Mouse (Mus musculus) C2C12 (cell line): ENCODE data around the gene Pip5kl1. TPM values are rescaled to one million over a fixed set of nuclear protein-coding genes. Genes with fewer than 3 reads are reported as not detected.
A peak's percentile ranks its signal among the peaks of the same experiment; 100 is the strongest.

Experiments
- H3K27me3 ChIP-seq: one replicate; pipeline ENCODE4 v1.6.1; 2011; ENCODE audit not compliant: control insufficient read depth, insufficient read depth, insufficient read length
- H3K36me3 ChIP-seq: one replicate; pipeline ENCODE4 v1.6.1; 2011; ENCODE audit not compliant: control insufficient read depth, insufficient read depth
- H3K4me3 ChIP-seq: one replicate; pipeline ENCODE4 v1.5.1; 2011; ENCODE audit warnings: mild to moderate bottlenecking, control low read depth; ENCODE audit not compliant: poor library complexity, insufficient read depth, severe bottlenecking
- H3K79me2 ChIP-seq: one replicate; pipeline ENCODE4 v1.6.1; 2011; ENCODE audit not compliant: control insufficient read depth, insufficient read depth
- H3K79me3 ChIP-seq: one replicate; pipeline ENCODE4 v1.6.1; 2011; ENCODE audit warnings: low read depth, control low read depth
- H3ac ChIP-seq: one replicate; pipeline ENCODE3; 2011; ENCODE audit warnings: low read depth; ENCODE audit not compliant: control insufficient read depth, insufficient read length
- CEBPB ChIP-seq: IDR thresholded peaks from one replicate; pipeline ENCODE4 v1.6.1; 2011; ENCODE audit warnings: low read depth, mild to moderate bottlenecking, control low read depth, moderate library complexity
- CTCF ChIP-seq: IDR thresholded peaks from one replicate; pipeline ENCODE4 v1.5.1; 2011; ENCODE audit not compliant: control insufficient read depth, insufficient read depth, insufficient read length
- FOSL1 ChIP-seq: IDR thresholded peaks from one replicate; pipeline ENCODE4 v1.8.0; 2011; ENCODE audit warnings: mild to moderate bottlenecking, low read length; ENCODE audit not compliant: poor library complexity, insufficient read depth, severe bottlenecking
- MAX ChIP-seq: IDR thresholded peaks from one replicate; pipeline ENCODE4 v1.6.1; 2011; ENCODE audit warnings: mild to moderate bottlenecking, control low read depth
- MYOD1 ChIP-seq: IDR thresholded peaks from one replicate; pipeline ENCODE4 v1.6.1; 2011; ENCODE audit warnings: low read depth; ENCODE audit not compliant: control insufficient read depth, insufficient read length
- MYOG ChIP-seq: IDR thresholded peaks from one replicate; pipeline ENCODE4 v1.6.1; 2011; ENCODE audit not compliant: control insufficient read depth, insufficient read length; ENCODE audit errors: extremely low read depth
- USF1 ChIP-seq: IDR thresholded peaks from one replicate; pipeline ENCODE4 v1.6.1; 2011; ENCODE audit warnings: low read depth, mild to moderate bottlenecking, control low read depth, moderate library complexity
- polyA plus RNA-seq: library from polyadenylated mRNA; unstranded; fragments of >200 nt; fragmentation: generic; extraction: Trizol; gene quantifications from one replicate; pipeline ENCODE4 v1.2.1, GENCODE M21; 2012; ENCODE audit warnings: missing spikeins

Pip5kl1 gene
- polyA plus RNA-seq, 1 experiment: 0.05 TPM

GRCm38 (mm10) chr2:32597248-32597647, 22.7 kb downstream of the Pip5kl1 start:
- Histone ChIP-seq H3K4me3 (no peak overlapping the region), H3K36me3 (peaks cover 48% of the 10 kb centered on the region), H3K79me2 (peaks cover 31% of the 10 kb centered on the region), H3ac (no peak overlapping the region), H3K79me3 (no peaks in the 10 kb centered on the region), H3K27me3 (no peaks in the 10 kb centered on the region)
- no peak for TF ChIP-seq CTCF
- TF ChIP-seq CEBPB: no peak
- no peak for TF ChIP-seq FOSL1
- no peak for TF ChIP-seq USF1
- no peak for TF ChIP-seq MYOD1
- no peak for TF ChIP-seq MAX
- no peak for TF ChIP-seq MYOG

GRCm38 (mm10) chr2:32597699-32598098, 23.1 kb downstream of the Pip5kl1 start:
- H3K36me3 ChIP-seq: peaks cover 43% of the 10 kb centered on the region
- no peaks in the 10 kb centered on the region for H3K79me3 ChIP-seq
- H3ac ChIP-seq: no peak overlapping the region
- TF ChIP-seq FOSL1: peak; percentile 15
- no peak for TF ChIP-seq CEBPB
- TF ChIP-seq MYOD1: peak; percentile 8
- no peak for TF ChIP-seq MYOG
- peaks cover 26% of the 10 kb centered on the region for H3K79me2 ChIP-seq
- H3K4me3 ChIP-seq: no peak overlapping the region
- no peaks in the 10 kb centered on the region for H3K27me3 ChIP-seq

DNA sequence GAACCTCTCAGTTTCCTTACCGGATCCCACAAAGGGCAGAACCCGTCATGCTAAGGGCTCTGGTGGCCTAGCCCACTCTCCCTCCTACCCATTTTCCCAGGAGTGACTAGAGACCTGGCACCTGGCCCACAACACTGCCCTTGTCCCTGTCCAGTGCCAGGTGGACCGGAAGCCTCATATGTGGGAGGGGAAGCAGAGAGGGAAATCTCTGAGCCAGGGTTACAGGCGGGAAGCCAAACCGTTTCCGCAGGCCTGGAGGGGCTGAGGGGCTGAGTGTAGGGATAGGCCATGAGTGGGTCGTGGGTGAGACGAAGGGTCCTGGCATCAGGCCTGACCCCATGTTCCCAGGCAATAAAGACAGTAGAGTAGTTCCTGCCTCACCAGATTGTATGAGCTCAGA, 23.9 kb downstream of the Pip5kl1 start:
- Histone ChIP-seq H3K79me3 (no peaks in the 10 kb centered on the region), H3K4me3 (no peak overlapping the region), H3K36me3 (peaks cover 35% of the 10 kb centered on the region), H3ac (peak overlapping the region; percentile 13), H3K79me2 (peaks cover 18% of the 10 kb centered on the region), H3K27me3 (no peaks in the 10 kb centered on the region)
- TF ChIP-seq FOSL1 (no peak), MAX (no peak), MYOG (no peak), CTCF (no peak), USF1 (no peak), MYOD1 (no peak), CEBPB (no peak)

DNA sequence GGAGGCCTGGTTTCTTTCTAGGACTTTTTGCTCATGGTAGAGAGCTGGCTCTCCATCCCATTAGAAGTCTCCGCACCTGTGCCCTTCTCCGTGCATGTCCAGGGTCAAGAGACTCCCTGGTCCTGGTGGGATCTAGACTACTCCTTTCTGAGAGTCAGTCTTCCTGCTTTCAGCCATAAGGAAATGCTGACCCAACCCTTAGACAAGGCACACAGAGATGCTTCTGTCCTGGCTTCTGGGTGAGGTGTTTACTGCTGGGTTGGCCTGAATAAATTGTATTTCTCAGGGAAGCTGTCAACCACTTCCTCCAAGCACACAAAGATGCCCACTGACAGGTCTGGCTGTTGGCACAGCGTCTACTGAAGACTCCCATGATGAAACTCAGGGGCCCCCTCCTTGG, 24.8 kb downstream of the Pip5kl1 start, which contains the start of gene St6galnac6:
St6galnac6 (plus strand) TSS at position 301 of the 400 bp plus-strand sequence.
- Histone ChIP-seq H3K79me2 (peaks cover 11% of the 10 kb centered on the region), H3ac (no peak within 1 kb of the TSS), H3K36me3 (peaks cover 26% of the 10 kb centered on the region), H3K4me3 (no peak within 1 kb of the TSS), H3K27me3 (no peaks in the 10 kb centered on the region), H3K79me3 (no peaks in the 10 kb centered on the region)
- TF ChIP-seq MYOD1: no peak
- no peak for TF ChIP-seq FOSL1

DNA sequence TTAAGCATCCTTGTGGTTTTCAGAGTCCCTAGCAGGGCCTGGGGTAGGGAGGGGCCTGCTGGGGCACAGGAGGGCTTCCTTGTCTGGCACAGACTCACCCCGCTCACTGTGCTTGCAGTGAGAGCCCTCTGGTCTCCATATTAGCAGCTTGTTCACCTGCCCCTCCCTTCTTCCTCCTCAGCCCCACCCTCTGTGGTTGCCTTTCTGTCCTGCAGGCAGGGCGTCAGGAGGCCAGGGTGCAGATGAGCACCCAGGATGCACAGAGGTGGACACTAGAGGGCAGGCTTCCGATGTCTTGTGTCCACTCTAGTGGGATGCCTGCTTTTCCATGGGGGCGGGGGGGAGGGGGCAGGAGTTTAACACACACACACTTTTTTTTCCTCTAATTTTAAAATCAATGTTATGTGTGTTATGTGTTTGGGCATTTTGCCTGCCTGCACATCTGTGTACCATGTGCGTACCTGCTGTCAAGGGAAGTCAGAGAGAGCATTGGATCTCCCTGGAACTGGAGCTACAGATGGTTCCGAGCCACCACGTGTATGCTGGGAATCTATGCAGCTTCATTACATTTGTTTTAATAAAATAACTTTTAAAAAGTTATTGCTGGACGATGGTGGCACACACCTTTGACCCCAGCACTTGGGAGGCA, 26.9 kb downstream of the Pip5kl1 start:
- TF ChIP-seq MYOG: no peak
- no peak for TF ChIP-seq FOSL1
- peak; percentile 89 for TF ChIP-seq CTCF
- TF ChIP-seq MYOD1: no peak
- peak; percentile 37 for TF ChIP-seq MAX
- no peak for TF ChIP-seq CEBPB
- TF ChIP-seq USF1: no peak
- peaks cover 10% of the 10 kb centered on the region for H3K79me2 ChIP-seq
- no peak overlapping the region for H3K4me3 ChIP-seq
- H3K79me3 ChIP-seq: no peaks in the 10 kb centered on the region
- H3K27me3 ChIP-seq: no peaks in the 10 kb centered on the region
- H3K36me3 ChIP-seq: peaks cover 9% of the 10 kb centered on the region
- no peak overlapping the region for H3ac ChIP-seq

GRCm38 (mm10) chr2:32602600-32603054, 28.0 kb downstream of the Pip5kl1 start:
- no peak overlapping the region for H3ac ChIP-seq
- H3K4me3 ChIP-seq: no peak overlapping the region
- H3K36me3 ChIP-seq: no peaks in the 10 kb centered on the region
- TF ChIP-seq MYOD1 (no peak), MYOG (no peak), CTCF (peak; percentile 71), CEBPB (no peak), FOSL1 (no peak), USF1 (no peak), MAX (peak; percentile 49)
- H3K27me3 ChIP-seq: no peaks in the 10 kb centered on the region
- H3K79me2 ChIP-seq: peaks cover 17% of the 10 kb centered on the region
- H3K79me3 ChIP-seq: no peaks in the 10 kb centered on the region
